Comparison of ENCODE assay signal across 12 mouse cellular contexts in the genomic region with DNA sequence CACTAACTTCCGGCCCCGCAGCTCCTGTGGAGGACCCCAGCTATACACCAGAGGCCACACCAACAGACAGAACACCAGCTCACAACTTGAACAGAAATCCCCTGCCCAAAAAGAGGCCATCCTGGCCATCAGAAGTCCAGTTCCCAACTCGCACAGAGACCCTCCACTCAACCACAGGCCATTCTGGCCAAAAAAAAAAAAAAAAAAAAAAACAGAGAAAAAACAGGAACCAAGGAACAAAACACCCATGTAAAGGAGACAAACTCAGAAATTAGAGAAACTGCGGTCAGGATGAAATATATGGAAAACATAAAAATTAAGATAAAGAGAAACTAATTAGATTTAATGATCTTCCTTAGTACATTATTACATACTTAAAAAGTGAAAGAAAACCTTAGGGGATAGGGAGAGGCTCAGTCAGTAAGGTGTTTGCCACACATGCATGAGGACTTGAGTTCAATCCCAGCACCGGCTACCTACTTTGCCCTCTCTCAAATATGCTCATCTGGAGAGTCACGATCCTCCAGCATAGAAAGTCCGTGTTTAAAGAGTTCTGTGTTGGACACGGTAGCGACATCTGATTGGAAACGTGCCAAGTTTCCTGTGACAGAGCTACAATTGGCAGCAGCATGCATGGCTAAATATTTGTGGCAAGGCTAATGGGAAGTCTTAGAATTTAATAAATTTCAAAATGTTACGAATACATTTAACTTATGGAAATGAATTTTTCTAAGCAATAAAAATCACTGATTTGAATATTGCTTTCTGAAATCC. TPM values are rescaled to one million over a fixed set of nuclear protein-coding genes. Genes with fewer than 3 reads are reported as not detected.
DNase-seq lines count a peak whose midpoint lies in the region.
"Had no signal": no experiment of that assay in that cellular context is flagged by ENCODE, and none has a peak within 500 bp of the region (broad histone marks: within the 10 kb centered on the region; RNA-seq: fewer than 3 reads in every experiment).

No protein-coding gene starts in this region.

- H3K27ac ChIP-seq in brown adipose tissue, adult 24 weeks (replicated peaks; ENCODE audit: low read depth, low read length): no peak overlapping the region
- H3K27ac ChIP-seq: gastrocnemius, adult 2 months; kidney, postnatal 0 days; liver, embryonic 13.5 days had no signal

- H3K4me1 ChIP-seq in brown adipose tissue, adult 24 weeks (ENCODE audit: control insufficient read depth, insufficient read depth, insufficient read length, low read length): no peaks in the 10 kb centered on the region
- H3K4me1 ChIP-seq: liver, embryonic 13.5 days had no signal

- peak overlapping the region; percentile 21; the same call in 1 of the 2 replicates for H3K4me3 ChIP-seq in brown adipose tissue, adult 24 weeks (ENCODE audit: insufficient read depth, low read depth, low read length)
- H3K4me3 ChIP-seq: gastrocnemius, adult 2 months; liver, embryonic 13.5 days had no signal

- peak; percentile 21 for DNase-seq in adrenal gland, postnatal 10 days
- no peak for DNase-seq in adrenal gland, postnatal 36 days
- DNase-seq in kidney, adult 9 months: peak; percentile 18
- no peak for DNase-seq in kidney, adult 11 months
- DNase-seq in lung, postnatal 25 days (ENCODE audit: low spot score): peak; percentile 10
- DNase-seq in yolk sac, embryonic 10.5 days (ENCODE audit: low spot score): no peak
- no peak for DNase-seq in testis, postnatal 10 days (ENCODE audit: low spot score)
- DNase-seq: gastrocnemius, adult 2 months; liver, embryonic 13.5 days had no signal

RNA-seq across cellular contexts. Expression of a gene that starts 51.9 kb away (rescaled TPM):
- 10 to 100 TPM; 23.7 to 24.5 TPM for total RNA-seq in adrenal gland, postnatal 10 days (2021)
- 10 to 100 TPM; 11.5 to 15.9 TPM for total RNA-seq in adrenal gland, postnatal 36 days (2021)
- polyA plus RNA-seq in brown adipose tissue, adult 24 weeks (2012; ENCODE audit: insufficient read depth, insufficient read length, missing spikeins): 6.1 and 9.5 TPM in 2 replicates
- polyA plus RNA-seq: activated CD4-positive, CD25-positive, alpha-beta regulatory T cell, adult 4 months had no signal

Comparison
In these comparisons a context has a peak if more than half of its experiments do, and no peak if none do; other contexts are left out.
1. DNase-seq: peak in adrenal gland, postnatal 10 days (single experiment), kidney, adult 9 months (single experiment) and lung, postnatal 25 days (single experiment); none in adrenal gland, postnatal 36 days (0 of 2), kidney, adult 11 months (single experiment), yolk sac, embryonic 10.5 days (single experiment) and testis, postnatal 10 days (single experiment).